Mouse (Mus musculus): ENCODE results near the gene Pcna. TPM values are rescaled to one million over a fixed set of nuclear protein-coding genes. Genes with fewer than 3 reads are reported as not detected.

Gene Pcna
- 187 TPM for polyA plus RNA-seq (2017; shearing (Covaris generic))

DNA sequence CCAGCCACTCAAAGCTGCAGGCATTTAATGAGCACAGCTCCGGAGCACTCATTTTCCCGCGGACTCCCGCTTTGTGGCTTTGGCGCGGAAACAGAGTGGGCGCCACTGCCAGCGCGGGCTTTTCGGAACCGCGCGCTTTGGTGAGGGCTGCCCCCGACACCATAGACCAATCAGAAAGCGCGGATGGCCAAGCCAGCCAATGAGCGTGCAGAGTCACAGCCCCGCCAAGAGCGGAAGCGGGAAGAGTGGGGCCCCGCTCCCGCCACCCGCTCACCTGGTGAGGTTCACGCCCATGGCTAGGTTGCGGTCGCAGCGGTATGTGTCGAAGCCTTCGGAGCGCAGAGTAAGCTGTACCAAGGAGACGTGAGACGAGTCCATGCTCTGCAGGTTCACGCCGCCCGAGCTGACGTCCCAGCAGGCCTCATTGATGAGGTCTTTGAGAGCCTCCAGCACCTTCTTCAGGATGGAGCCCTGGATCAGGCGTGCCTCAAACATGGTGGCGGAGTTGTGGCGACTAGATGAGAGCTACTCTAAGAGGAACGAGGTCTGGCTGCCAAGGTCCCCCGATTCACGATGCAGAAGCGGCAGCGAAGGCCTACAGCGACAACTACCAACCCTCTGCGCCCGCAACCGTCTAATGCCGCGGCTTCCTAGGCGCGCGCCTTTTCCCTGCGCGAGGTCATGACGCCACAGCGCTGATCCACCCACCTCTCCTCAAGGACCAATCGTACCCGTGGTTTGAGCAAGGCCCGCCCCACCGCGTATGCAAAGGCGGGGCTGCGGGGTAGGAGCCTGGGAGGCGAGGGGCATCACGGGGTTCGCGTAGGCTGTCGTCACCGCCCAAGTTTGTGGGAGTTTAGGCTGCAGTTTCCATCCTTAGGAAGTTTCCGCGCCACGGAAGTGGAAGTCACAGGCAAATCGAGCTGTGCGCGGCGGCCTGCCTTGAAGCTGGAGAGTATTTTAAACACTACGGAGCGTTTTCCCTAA lies at the start of gene Pcna:
Gene Pcna (minus strand): TSS at position 773 of the 987 bp plus-strand sequence.

DNA sequence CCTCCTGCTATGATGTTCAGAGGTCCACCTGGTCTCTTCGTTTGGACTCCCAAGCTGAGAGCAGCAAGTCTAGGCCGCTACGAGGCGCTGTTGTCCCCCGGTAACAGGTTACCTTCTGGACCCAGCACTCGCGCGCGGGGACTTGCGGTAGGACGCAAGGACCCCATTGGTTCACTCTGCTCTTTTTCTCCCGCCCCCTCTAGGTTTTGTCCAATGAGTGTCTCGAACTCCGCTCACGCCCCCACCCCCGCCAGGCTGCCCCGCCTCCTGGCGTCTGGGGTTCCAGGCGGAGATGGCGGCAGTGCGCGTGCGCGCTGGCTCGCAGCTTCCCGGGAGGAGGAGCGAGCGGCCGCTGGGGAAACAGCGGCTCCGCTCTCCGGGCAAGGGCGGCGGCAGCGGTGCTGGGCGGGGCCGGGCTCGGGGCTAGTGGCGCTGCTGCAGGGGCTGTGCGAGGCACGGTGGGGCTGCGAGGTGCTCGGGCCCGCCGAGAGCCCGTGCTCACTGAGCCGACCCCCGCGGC lies 9.8 kb upstream of the Pcna start, which contains the start of gene Cds2:
Gene Cds2 (plus strand): TSS at position 270 of the 520 bp plus-strand sequence.

DNA sequence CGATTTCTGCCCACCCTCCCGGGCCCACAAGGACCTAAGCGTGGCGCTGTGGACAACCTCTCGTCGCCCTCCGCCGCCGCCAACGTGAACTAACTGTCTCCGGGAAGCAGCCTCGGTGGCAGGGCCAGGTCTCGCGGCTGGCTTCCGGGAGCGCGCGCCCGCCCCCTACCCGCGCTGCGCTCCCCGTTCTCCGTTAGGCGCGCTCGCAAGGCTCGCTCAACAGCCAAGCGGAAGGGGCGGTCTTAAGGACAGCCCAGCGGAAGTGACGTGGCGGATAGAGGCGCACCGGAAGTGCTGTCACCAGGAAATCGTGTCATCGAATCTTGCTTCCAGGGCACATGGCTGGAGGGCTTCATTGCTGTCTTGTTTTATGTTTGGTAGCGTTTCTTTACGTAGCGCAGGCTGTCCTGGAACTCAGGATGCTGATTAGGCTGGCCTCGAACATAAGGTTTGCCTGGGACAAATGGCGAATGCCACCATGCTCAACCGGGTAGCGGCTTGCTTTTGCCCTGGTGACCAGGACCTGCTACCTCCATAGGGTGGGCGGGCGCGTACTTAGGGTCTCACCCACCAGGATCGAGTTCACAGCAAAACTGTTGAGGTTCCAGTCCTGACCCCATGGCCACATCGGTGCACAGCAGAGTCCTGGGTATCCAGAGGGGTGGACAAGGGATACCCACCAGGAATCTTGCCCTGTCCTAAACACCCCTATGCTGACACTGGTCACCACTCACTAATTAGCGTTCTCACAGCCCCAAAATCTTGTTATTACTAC lies 5.4 kb downstream of the Pcna start, which contains the start of gene Tmem230:
Gene Tmem230 (minus strand): TSS at position 269 of the 775 bp plus-strand sequence.

Other genes with a start within 250 kb of the Pcna start
- gene Rassf2, start 223.1 kb downstream of the Pcna start, polyA plus RNA-seq (2017; shearing (Covaris generic)) = 116 TPM
- 29.9 TPM for gene Slc23a2, start 108.2 kb downstream of the Pcna start, polyA plus RNA-seq (2017; shearing (Covaris generic))
- gene Tmem230, start 5.5 kb downstream of the Pcna start, polyA plus RNA-seq (2017; shearing (Covaris generic)) = 53.8 TPM
- gene Cds2, start 9.8 kb upstream of the Pcna start, polyA plus RNA-seq (2017; shearing (Covaris generic)) = 17.9 TPM
- gene Prokr2, start 132.1 kb upstream of the Pcna start, polyA plus RNA-seq (2017; shearing (Covaris generic)) = 0.09 TPM

Measured in CD4-positive, CD25-positive, alpha-beta regulatory T cell, adult 9 weeks (primary cell).